In genomic region chr1:64158766-64159165, GRCm38 (mm10) we compare ENCODE assay signal across 13 mouse cellular contexts. TPM values are rescaled to one million over a fixed set of nuclear protein-coding genes. Genes with fewer than 3 reads are reported as not detected.
DNase-seq lines count a peak whose midpoint lies in the region; ATAC-seq and TF ChIP-seq lines count a peak whose summit lies in the region.
"Had no signal": no experiment of that assay in that cellular context is flagged by ENCODE, and none has a peak within 500 bp of the region (broad histone marks: within the 10 kb centered on the region; RNA-seq: fewer than 3 reads in every experiment).

No protein-coding gene starts in this region.

- no peak overlapping the region for H3K27ac ChIP-seq in intestine, embryonic 14.5 days (ENCODE audit: low read depth)
- H3K27ac ChIP-seq in intestine, postnatal 0 days (ENCODE audit: low read depth, low read length): no peak overlapping the region
- no peak overlapping the region for H3K27ac ChIP-seq in embryonic facial prominence, embryonic 11.5 days (replicated peaks; ENCODE audit: low read depth, low read length)
- no peak overlapping the region for H3K27ac ChIP-seq in midbrain, embryonic 11.5 days (ENCODE audit: low read depth, low read length)
- H3K27ac ChIP-seq: lung, embryonic 15.5 days had no signal

- H3K9me3 ChIP-seq in intestine, embryonic 14.5 days (ENCODE audit: control insufficient read depth, low read length): no peaks in the 10 kb centered on the region
- no peaks in the 10 kb centered on the region for H3K9me3 ChIP-seq in intestine, postnatal 0 days (ENCODE audit: control insufficient read depth)
- H3K9me3 ChIP-seq in embryonic facial prominence, embryonic 11.5 days (replicated peaks; ENCODE audit: control insufficient read depth, low read length): no peaks in the 10 kb centered on the region
- no peaks in the 10 kb centered on the region for H3K9me3 ChIP-seq in midbrain, embryonic 11.5 days (ENCODE audit: control insufficient read depth, low read length)
- H3K9me3 ChIP-seq: heart, embryonic 12.5 days; lung, embryonic 15.5 days had no signal

- H3K9ac ChIP-seq in intestine, embryonic 14.5 days (ENCODE audit: low read length): no peak overlapping the region
- no peak overlapping the region for H3K9ac ChIP-seq in intestine, postnatal 0 days (ENCODE audit: low read depth, low read length)
- no peak overlapping the region for H3K9ac ChIP-seq in embryonic facial prominence, embryonic 11.5 days (replicated peaks; ENCODE audit: low read length)
- H3K9ac ChIP-seq in midbrain, embryonic 11.5 days (ENCODE audit: low read length): no peak overlapping the region
- H3K9ac ChIP-seq: heart, embryonic 12.5 days; lung, embryonic 15.5 days had no signal

- no peaks in the 10 kb centered on the region for H3K4me1 ChIP-seq in intestine, embryonic 14.5 days (replicated peaks; ENCODE audit: control insufficient read depth, insufficient read depth, low read length)
- H3K4me1 ChIP-seq in intestine, postnatal 0 days (replicated peaks; ENCODE audit: control insufficient read depth, insufficient read depth, low read length): no peaks in the 10 kb centered on the region
- no peaks in the 10 kb centered on the region for H3K4me1 ChIP-seq in embryonic facial prominence, embryonic 11.5 days (ENCODE audit: control insufficient read depth, insufficient read depth, low read length)
- no peaks in the 10 kb centered on the region for H3K4me1 ChIP-seq in midbrain, embryonic 11.5 days (ENCODE audit: control insufficient read depth, insufficient read depth, low read length)
- H3K4me1 ChIP-seq: heart, embryonic 12.5 days; lung, embryonic 15.5 days had no signal

- H3K27me3 ChIP-seq in intestine, embryonic 14.5 days (replicated peaks; ENCODE audit: control insufficient read depth, insufficient read depth, low read length): no peaks in the 10 kb centered on the region
- no peaks in the 10 kb centered on the region for H3K27me3 ChIP-seq in intestine, postnatal 0 days (replicated peaks; ENCODE audit: control insufficient read depth, insufficient read depth, low read length)
- H3K27me3 ChIP-seq in embryonic facial prominence, embryonic 11.5 days (ENCODE audit: control insufficient read depth, insufficient read depth, low read length): no peaks in the 10 kb centered on the region
- H3K27me3 ChIP-seq in midbrain, embryonic 11.5 days (ENCODE audit: control insufficient read depth, insufficient read depth, low read length): no peaks in the 10 kb centered on the region
- H3K27me3 ChIP-seq: heart, embryonic 12.5 days; lung, embryonic 15.5 days had no signal

- no peak overlapping the region for H3K4me2 ChIP-seq in intestine, embryonic 14.5 days (ENCODE audit: low read length)
- no peak overlapping the region for H3K4me2 ChIP-seq in intestine, postnatal 0 days (replicated peaks; ENCODE audit: low read depth)
- H3K4me2 ChIP-seq in embryonic facial prominence, embryonic 11.5 days (ENCODE audit: low read depth, low read length): no peak overlapping the region
- no peak overlapping the region for H3K4me2 ChIP-seq in midbrain, embryonic 11.5 days
- H3K4me2 ChIP-seq: heart, embryonic 12.5 days; lung, embryonic 15.5 days had no signal

- H3K36me3 ChIP-seq in intestine, embryonic 14.5 days (ENCODE audit: control insufficient read depth, insufficient read depth, low read length): no peaks in the 10 kb centered on the region
- no peaks in the 10 kb centered on the region for H3K36me3 ChIP-seq in intestine, postnatal 0 days (ENCODE audit: control insufficient read depth, insufficient read depth)
- H3K36me3 ChIP-seq in embryonic facial prominence, embryonic 11.5 days (replicated peaks; ENCODE audit: control insufficient read depth, insufficient read depth, low read depth, low read length): no peaks in the 10 kb centered on the region
- H3K36me3 ChIP-seq in midbrain, embryonic 11.5 days (ENCODE audit: control insufficient read depth, insufficient read depth, low read length): no peaks in the 10 kb centered on the region
- H3K36me3 ChIP-seq: heart, embryonic 12.5 days; lung, embryonic 15.5 days had no signal

- no peak for TF ChIP-seq CTCF in intestine, postnatal 0 days (IDR thresholded peaks at IDR 0.05; ENCODE audit: low read depth)

- no peak for ATAC-seq in intestine, embryonic 14.5 days (replicated peaks; ENCODE audit: low FRiP score, low TSS enrichment, low read depth)
- no peak for ATAC-seq in intestine, postnatal 0 days
- no peak for ATAC-seq in embryonic facial prominence, embryonic 11.5 days (replicated peaks; ENCODE audit: insufficient number of reproducible peaks, low FRiP score, low TSS enrichment, low read depth)
- no peak for ATAC-seq in monocyte, adult 5-6 weeks (replicated peaks; ENCODE audit: insufficient number of reproducible peaks, low FRiP score, low TSS enrichment, poor library complexity, severe bottlenecking)
- ATAC-seq in midbrain, embryonic 11.5 days (ENCODE audit: low FRiP score): no peak
- ATAC-seq: forebrain, embryonic 16.5 days; intestine, embryonic 16.5 days had no signal

- DNase-seq in intestine, embryonic 14.5 days (ENCODE audit: low spot score): peak; percentile 80
- DNase-seq in 3T3-L1 (ENCODE audit: low read depth, low spot score): peak; percentile 68
- peak; percentile 85 for DNase-seq in NIH3T3 (ENCODE audit: low read depth)
- DNase-seq in embryonic facial prominence, embryonic 11.5 days (ENCODE audit: low spot score): peak; percentile 80
- DNase-seq in left cerebral cortex, adult 11 months (ENCODE audit: low spot score): no peak
- no peak for DNase-seq in midbrain, embryonic 11.5 days (ENCODE audit: low spot score, missing footprints)
- DNase-seq: cerebellum, postnatal 36 days had no signal

- H3K4me3 ChIP-seq in intestine, embryonic 14.5 days (ENCODE audit: low read depth, low read length): no peak overlapping the region
- no peak overlapping the region for H3K4me3 ChIP-seq in intestine, postnatal 0 days (ENCODE audit: low read depth, low read length)
- H3K4me3 ChIP-seq in embryonic facial prominence, embryonic 11.5 days (ENCODE audit: low read depth, low read length): no peak overlapping the region
- H3K4me3 ChIP-seq in midbrain, embryonic 11.5 days (ENCODE audit: low read depth, low read length): no peak overlapping the region
- H3K4me3 ChIP-seq: heart, embryonic 12.5 days; lung, embryonic 15.5 days had no signal

- WGBS in intestine, embryonic 14.5 days: 41% methylated on average over 3 of the region's 3 CpGs
- 38% methylated on average over 3 of the region's 3 CpGs for WGBS in intestine, postnatal 0 days
- 57% methylated on average over 3 of the region's 3 CpGs for WGBS in embryonic facial prominence, embryonic 11.5 days
- 60% methylated on average over 3 of the region's 3 CpGs for WGBS in midbrain, embryonic 11.5 days

RNA-seq across cellular contexts. Expression of gene Klf7, which starts 36.7 kb away (rescaled TPM):
- polyA plus RNA-seq in intestine, embryonic 14.5 days (2014; fragmentation: Nextera tagmentation; extraction: Ambion mirVana): 30.5 and 33.1 TPM in 2 replicates
- 11.3 and 11.9 TPM in 2 replicates for polyA plus RNA-seq in intestine, postnatal 0 days (2015; fragmentation: Nextera tagmentation; extraction: Ambion mirVana)
- 15.6 and 16.3 TPM in 2 replicates for polyA plus RNA-seq in embryonic facial prominence, embryonic 11.5 days (2014; fragmentation: Nextera tagmentation; extraction: Ambion mirVana)
- 15.9 to 26.0 TPM (median 19.5 TPM) in 3 replicates for total RNA-seq in monocyte, adult 5-6 weeks (2017)
- polyA plus RNA-seq in midbrain, embryonic 11.5 days (2014; fragmentation: Nextera tagmentation; extraction: Ambion mirVana): 30.4 and 32.0 TPM in 2 replicates

Comparison
In these comparisons a context has a peak if more than half of its experiments do, and no peak if none do; other contexts are left out.
1. DNase-seq: peak in intestine, embryonic 14.5 days (single experiment), 3T3-L1 (single experiment), NIH3T3 (single experiment) and embryonic facial prominence, embryonic 11.5 days (single experiment); none in left cerebral cortex, adult 11 months (single experiment) and midbrain, embryonic 11.5 days (single experiment).